Mouse (Mus musculus): ENCODE data around the gene Slc5a4a. TPM values are rescaled to one million over a fixed set of nuclear protein-coding genes. Genes with fewer than 3 reads are reported as not detected.

Slc5a4a gene
- polyA plus RNA-seq, 1 experiment from 2014 or later, result not detected

- Histone ChIP-seq H3K27me3 (ENCODE audit: control insufficient read depth, insufficient read depth, low read length) (no peaks in the 10 kb centered on the region), H3K4me2 (ENCODE audit: low read length) (no peak overlapping the region), H3K27ac (replicated peaks in 1 of 2; ENCODE audit: control insufficient read depth in 1 of 2, insufficient read depth in 1 of 2, low read depth in 2 of 2, low read length in 2 of 2) (no peak overlapping the region), H3K9me3 (ENCODE audit: control insufficient read depth, low read length) (no peaks in the 10 kb centered on the region), H3K4me1 (ENCODE audit: control insufficient read depth in 2 of 2, insufficient read depth in 2 of 2, low read length in 2 of 2) (no peaks in the 10 kb centered on the region), H3K36me3 (ENCODE audit: control insufficient read depth, insufficient read depth, low read length) (peaks cover 6% of the 10 kb centered on the region), H3K9ac (ENCODE audit: low read length) (no peak overlapping the region), H3K4me3 (ENCODE audit: control insufficient read depth in 1 of 2, insufficient read depth in 1 of 2, low read depth in 1 of 2, low read length in 2 of 2) (no peak overlapping the region)
- 15% methylated on average over 7 of the region's 7 CpGs for WGBS
- ATAC-seq (ENCODE audit: insufficient number of reproducible peaks, insufficient read depth, low FRiP score, low read depth), result no peak
These were observed 54.7 kb downstream of the Slc5a4a start for GRCm38 (mm10) chr10:76201978-76202377.

GRCm38 (mm10) chr10:76203798-76204283, 56.6 kb downstream of the Slc5a4a start:
- Histone ChIP-seq H3K4me2 (ENCODE audit: low read length) (peak overlapping the region; percentile 75), H3K4me3 (ENCODE audit: control insufficient read depth in 1 of 2, insufficient read depth in 1 of 2, low read depth in 1 of 2, low read length in 2 of 2) (peak overlapping the region; percentile 36 to 42), H3K4me1 (ENCODE audit: control insufficient read depth in 2 of 2, insufficient read depth in 2 of 2, low read length in 2 of 2) (no peaks in the 10 kb centered on the region), H3K9ac (ENCODE audit: low read length) (peak overlapping the region; percentile 67), H3K27me3 (ENCODE audit: control insufficient read depth, insufficient read depth, low read length) (no peaks in the 10 kb centered on the region), H3K27ac (replicated peaks in 1 of 2; ENCODE audit: control insufficient read depth in 1 of 2, insufficient read depth in 1 of 2, low read depth in 2 of 2, low read length in 2 of 2) (no peak overlapping the region), H3K9me3 (ENCODE audit: control insufficient read depth, low read length) (no peaks in the 10 kb centered on the region), H3K36me3 (ENCODE audit: control insufficient read depth, insufficient read depth, low read length) (peaks cover 25% of the 10 kb centered on the region)
- 0 out of 2 replicates have a peak, but pooled peaks have one; percentile 43 for ATAC-seq (ENCODE audit: insufficient number of reproducible peaks, insufficient read depth, low FRiP score, low read depth)
- WGBS, result 14% methylated on average over 16 of the region's 18 CpGs

GRCm38 (mm10) chr10:76207262-76207796, 60.1 kb downstream of the Slc5a4a start:
- Histone ChIP-seq H3K9me3 (ENCODE audit: control insufficient read depth, low read length) (no peaks in the 10 kb centered on the region), H3K4me1 (ENCODE audit: control insufficient read depth in 2 of 2, insufficient read depth in 2 of 2, low read length in 2 of 2) (no peaks in the 10 kb centered on the region), H3K36me3 (ENCODE audit: control insufficient read depth, insufficient read depth, low read length) (peaks cover 51% of the 10 kb centered on the region), H3K27ac (replicated peaks in 1 of 2; ENCODE audit: control insufficient read depth in 1 of 2, insufficient read depth in 1 of 2, low read depth in 2 of 2, low read length in 2 of 2) (no peak overlapping the region), H3K27me3 (ENCODE audit: control insufficient read depth, insufficient read depth, low read length) (no peaks in the 10 kb centered on the region), H3K4me3 (ENCODE audit: control insufficient read depth in 1 of 2, insufficient read depth in 1 of 2, low read depth in 1 of 2, low read length in 2 of 2) (no peak overlapping the region), H3K4me2 (ENCODE audit: low read length) (no peak overlapping the region), H3K9ac (ENCODE audit: low read length) (no peak overlapping the region)
- WGBS, result 90% methylated on average over 13 of the region's 13 CpGs
- ATAC-seq (ENCODE audit: insufficient number of reproducible peaks, insufficient read depth, low FRiP score, low read depth), result no peak

- peaks cover 69% of the 10 kb centered on the region for H3K36me3 ChIP-seq (ENCODE audit: control insufficient read depth, insufficient read depth, low read length)
- no peak overlapping the region for H3K4me2 ChIP-seq (ENCODE audit: low read length)
- H3K9ac ChIP-seq (ENCODE audit: low read length), result no peak overlapping the region
- no peak overlapping the region for H3K4me3 ChIP-seq (ENCODE audit: control insufficient read depth in 1 of 2, insufficient read depth in 1 of 2, low read depth in 1 of 2, low read length in 2 of 2)
- no peaks in the 10 kb centered on the region for H3K4me1 ChIP-seq (ENCODE audit: control insufficient read depth in 2 of 2, insufficient read depth in 2 of 2, low read length in 2 of 2)
- peaks cover 5% of the 10 kb centered on the region for H3K9me3 ChIP-seq (ENCODE audit: control insufficient read depth, low read length)
- H3K27ac ChIP-seq (replicated peaks in 1 of 2; ENCODE audit: control insufficient read depth in 1 of 2, insufficient read depth in 1 of 2, low read depth in 2 of 2, low read length in 2 of 2), result no peak overlapping the region
- no peaks in the 10 kb centered on the region for H3K27me3 ChIP-seq (ENCODE audit: control insufficient read depth, insufficient read depth, low read length)
- no peak for ATAC-seq (ENCODE audit: insufficient number of reproducible peaks, insufficient read depth, low FRiP score, low read depth)
- WGBS, result 90% methylated on average over 8 of the region's 8 CpGs
These were observed 62.0 kb downstream of the Slc5a4a start for GRCm38 (mm10) chr10:76209241-76209640.

GRCm38 (mm10) chr10:76210806-76211205, 63.6 kb downstream of the Slc5a4a start:
- peaks cover 15% of the 10 kb centered on the region for H3K9me3 ChIP-seq (ENCODE audit: control insufficient read depth, low read length)
- peaks cover 84% of the 10 kb centered on the region for H3K36me3 ChIP-seq (ENCODE audit: control insufficient read depth, insufficient read depth, low read length)
- H3K27me3 ChIP-seq (ENCODE audit: control insufficient read depth, insufficient read depth, low read length), result no peaks in the 10 kb centered on the region
- WGBS, result 92% methylated on average over 7 of the region's 7 CpGs
- H3K27ac ChIP-seq (replicated peaks in 1 of 2; ENCODE audit: control insufficient read depth in 1 of 2, insufficient read depth in 1 of 2, low read depth in 2 of 2, low read length in 2 of 2), result no peak overlapping the region
- no peak overlapping the region for H3K4me2 ChIP-seq (ENCODE audit: low read length)
- ATAC-seq (ENCODE audit: insufficient number of reproducible peaks, insufficient read depth, low FRiP score, low read depth), result no peak
- H3K4me1 ChIP-seq (ENCODE audit: control insufficient read depth in 2 of 2, insufficient read depth in 2 of 2, low read length in 2 of 2), result no peaks in the 10 kb centered on the region
- no peak overlapping the region for H3K4me3 ChIP-seq (ENCODE audit: control insufficient read depth in 1 of 2, insufficient read depth in 1 of 2, low read depth in 1 of 2, low read length in 2 of 2)
- no peak overlapping the region for H3K9ac ChIP-seq (ENCODE audit: low read length)

GRCm38 (mm10) chr10:76212121-76212520, 64.9 kb downstream of the Slc5a4a start:
- 89% methylated on average over 6 of the region's 6 CpGs for WGBS
- Histone ChIP-seq H3K9ac (ENCODE audit: low read length) (no peak overlapping the region), H3K27me3 (ENCODE audit: control insufficient read depth, insufficient read depth, low read length) (no peaks in the 10 kb centered on the region), H3K36me3 (ENCODE audit: control insufficient read depth, insufficient read depth, low read length) (peaks cover 89% of the 10 kb centered on the region), H3K27ac (replicated peaks in 1 of 2; ENCODE audit: control insufficient read depth in 1 of 2, insufficient read depth in 1 of 2, low read depth in 2 of 2, low read length in 2 of 2) (no peak overlapping the region), H3K4me3 (ENCODE audit: control insufficient read depth in 1 of 2, insufficient read depth in 1 of 2, low read depth in 1 of 2, low read length in 2 of 2) (no peak overlapping the region), H3K4me2 (ENCODE audit: low read length) (no peak overlapping the region), H3K9me3 (ENCODE audit: control insufficient read depth, low read length) (peaks cover 15% of the 10 kb centered on the region), H3K4me1 (ENCODE audit: control insufficient read depth in 2 of 2, insufficient read depth in 2 of 2, low read length in 2 of 2) (no peaks in the 10 kb centered on the region)
- no peak for ATAC-seq (ENCODE audit: insufficient number of reproducible peaks, insufficient read depth, low FRiP score, low read depth)

GRCm38 (mm10) chr10:76214161-76214560, 66.9 kb downstream of the Slc5a4a start:
- no peak overlapping the region for H3K4me3 ChIP-seq (ENCODE audit: control insufficient read depth in 1 of 2, insufficient read depth in 1 of 2, low read depth in 1 of 2, low read length in 2 of 2)
- H3K4me2 ChIP-seq (ENCODE audit: low read length), result no peak overlapping the region
- WGBS, result 87% methylated on average over 4 of the region's 4 CpGs
- no peaks in the 10 kb centered on the region for H3K27me3 ChIP-seq (ENCODE audit: control insufficient read depth, insufficient read depth, low read length)
- peaks cover 15% of the 10 kb centered on the region for H3K9me3 ChIP-seq (ENCODE audit: control insufficient read depth, low read length)
- no peak for ATAC-seq (ENCODE audit: insufficient number of reproducible peaks, insufficient read depth, low FRiP score, low read depth)
- no peaks in the 10 kb centered on the region for H3K4me1 ChIP-seq (ENCODE audit: control insufficient read depth in 2 of 2, insufficient read depth in 2 of 2, low read length in 2 of 2)
- peaks cover 89% of the 10 kb centered on the region for H3K36me3 ChIP-seq (ENCODE audit: control insufficient read depth, insufficient read depth, low read length)
- no peak overlapping the region for H3K9ac ChIP-seq (ENCODE audit: low read length)
- no peak overlapping the region for H3K27ac ChIP-seq (replicated peaks in 1 of 2; ENCODE audit: control insufficient read depth in 1 of 2, insufficient read depth in 1 of 2, low read depth in 2 of 2, low read length in 2 of 2)

GRCm38 (mm10) chr10:76217056-76217455, 69.8 kb downstream of the Slc5a4a start:
- Histone ChIP-seq H3K4me1 (ENCODE audit: control insufficient read depth in 2 of 2, insufficient read depth in 2 of 2, low read length in 2 of 2) (no peaks in the 10 kb centered on the region), H3K9ac (ENCODE audit: low read length) (no peak overlapping the region), H3K9me3 (ENCODE audit: control insufficient read depth, low read length) (peaks cover 15% of the 10 kb centered on the region), H3K36me3 (ENCODE audit: control insufficient read depth, insufficient read depth, low read length) (peaks cover 95% of the 10 kb centered on the region), H3K4me2 (ENCODE audit: low read length) (no peak overlapping the region), H3K27ac (replicated peaks in 1 of 2; ENCODE audit: control insufficient read depth in 1 of 2, insufficient read depth in 1 of 2, low read depth in 2 of 2, low read length in 2 of 2) (no peak overlapping the region), H3K4me3 (ENCODE audit: control insufficient read depth in 1 of 2, insufficient read depth in 1 of 2, low read depth in 1 of 2, low read length in 2 of 2) (no peak overlapping the region), H3K27me3 (ENCODE audit: control insufficient read depth, insufficient read depth, low read length) (no peaks in the 10 kb centered on the region)
- 96% methylated on average over 17 of the region's 17 CpGs for WGBS
- ATAC-seq (ENCODE audit: insufficient number of reproducible peaks, insufficient read depth, low FRiP score, low read depth), result no peak
